Mouse (Mus musculus): ENCODE data around the gene Anxa6. TPM values are rescaled to one million over a fixed set of nuclear protein-coding genes. Genes with fewer than 3 reads are reported as not detected.
"Not testable (repeated sequence)": the region's sequence is repeated elsewhere in the genome, so short reads cannot be mapped to it uniquely, and the experiment has no call there.

The Anxa6 gene
- total and polyA plus RNA-seq, 3 experiments: 115 to 168 (median 162) TPM

GRCm38 (mm10) chr11:54955735-54956480 lies 77.3 kb downstream of the Anxa6 start (continued):
- peak; percentile 39; the same call in 1 of the 2 replicates for TF ChIP-seq MXI1 (IDR thresholded peaks at IDR 0.05; ENCODE audit: low read depth, low read length)
- peak; percentile 95 for TF ChIP-seq ELF1 (IDR thresholded peaks at IDR 0.05; ENCODE audit: low read depth, low read length)
- 0 out of 2 replicates have a peak, but pooled peaks have one; percentile 34 for TF ChIP-seq CHD2 (IDR thresholded peaks at IDR 0.05; ENCODE audit: low read length)
- TF ChIP-seq MAZ (IDR thresholded peaks at IDR 0.05; ENCODE audit: low read depth, low read length): peak; percentile 15; the same call in 1 of the 2 replicates
- TF ChIP-seq RAD21 (IDR thresholded peaks at IDR 0.05; ENCODE audit: low read depth, low read length): no peak; the same call in 1 of the 2 replicates
- 0 out of 4 replicates have a peak, but pooled peaks of 1 of the 2 experiments have one; percentile 7 for TF ChIP-seq CTCF (conservative IDR thresholded peaks at IDR 0.05 in 1 of 2, IDR thresholded peaks at IDR 0.05 in 1 of 2; ENCODE audit: low read depth in 2 of 2, low read length in 2 of 2)
- peak; percentile 24; the same call in 1 of the 2 replicates for TF ChIP-seq MYC (IDR thresholded peaks at IDR 0.05; ENCODE audit: low read depth, low read length)
- TF ChIP-seq USF2 (conservative IDR thresholded peaks at IDR 0.05; ENCODE audit: low read depth, low read length): no peak
- TF ChIP-seq ETS1 (conservative IDR thresholded peaks at IDR 0.05; ENCODE audit: low read depth, low read length): no peak
- TF ChIP-seq MAX (IDR thresholded peaks at IDR 0.05; ENCODE audit: low read length): no peak; the same call in 1 of the 2 replicates
- no peak for TF ChIP-seq ZKSCAN1 (IDR thresholded peaks at IDR 0.05; ENCODE audit: borderline replicate concordance, low read depth, low read length)
- 0 out of 2 replicates have a peak, but pooled peaks have one; percentile 11 for TF ChIP-seq CHD1 (IDR thresholded peaks at IDR 0.05; ENCODE audit: low read depth, low read length)
- TF ChIP-seq ZC3H11A (IDR thresholded peaks at IDR 0.05; ENCODE audit: low read depth, low read length): no peak
- no peak for TF ChIP-seq RCOR1 (conservative IDR thresholded peaks at IDR 0.05; ENCODE audit: low read depth, low read length)

GRCm38 (mm10) chr11:54955400-54955734 lies 77.9 kb downstream of the Anxa6 start:
- H3K27me3 ChIP-seq (replicated peaks); H3K9me3 ChIP-seq (replicated peaks; ENCODE audit: low read length); dilution Hi-C loops (cut with MboI; ENCODE audit: extremely low pct_ligation_motif_present, extremely low pct_unique_long_range_greater_than_20kb, low sequenced_read_pairs); DNase-seq (ENCODE audit: extremely low read depth); in situ Hi-C loops (cut with MboI; ENCODE audit: low pct_ligation_motif_present, low pct_unique_long_range_greater_than_20kb, low sequenced_read_pairs): not testable (repeated sequence)
- Histone ChIP-seq H3K27ac (ENCODE audit: insufficient read depth, low read depth) (peak overlapping the region; percentile 70), H3K79me2 (replicated peaks; ENCODE audit: control insufficient read depth, extremely low read depth, insufficient read depth, poor library complexity, severe bottlenecking) (peaks cover 84% of the 10 kb centered on the region), H3K4me1 (ENCODE audit: control insufficient read depth in 1 of 2, insufficient read depth in 2 of 2) (peaks cover 42 to 89% of the 10 kb centered on the region in 2 experiments), H3K9ac (ENCODE audit: insufficient read depth, low read depth) (peak overlapping the region; percentile 58; the same call in 1 of the 2 replicates), H3K4me2 (ENCODE audit: insufficient read depth, low read depth, poor library complexity, severe bottlenecking) (peak overlapping the region; percentile 32; the same call in 1 of the 2 replicates), H3K4me3 (replicated peaks in 1 of 3; ENCODE audit: low read depth in 2 of 3, low read length in 2 of 3, poor library complexity in 1 of 3) (peak overlapping the region; percentile 62 to 86 (median 63)), H3K36me3 (replicated peaks in 1 of 2; ENCODE audit: control insufficient read depth in 1 of 2, insufficient read depth in 1 of 2, low read length in 1 of 2) (peaks cover 18 to 45% of the 10 kb centered on the region in 2 experiments)
- TF ChIP-seq SIN3A (IDR thresholded peaks at IDR 0.05; ENCODE audit: low read length) (peak; percentile 52; the same call in 1 of the 2 replicates), ZNF384 (IDR thresholded peaks at IDR 0.05; ENCODE audit: low read depth, low read length) (peak; percentile 76)

- Histone ChIP-seq H3K27ac (ENCODE audit: insufficient read depth, low read depth) (no peak overlapping the region), H3K27me3 (replicated peaks) (no peaks in the 10 kb centered on the region), H3K4me2 (ENCODE audit: insufficient read depth, low read depth, poor library complexity, severe bottlenecking) (peak overlapping the region; percentile 93), H3K9ac (ENCODE audit: insufficient read depth, low read depth) (peak overlapping the region; percentile 58), H3K9me3 (replicated peaks; ENCODE audit: low read length) (no peaks in the 10 kb centered on the region), H3K4me3 (replicated peaks in 1 of 3; ENCODE audit: low read depth in 2 of 3, low read length in 2 of 3, poor library complexity in 1 of 3) (peak overlapping the region; percentile 56 to 86 (median 62)), H3K4me1 (ENCODE audit: control insufficient read depth in 1 of 2, insufficient read depth in 2 of 2) (peaks cover 43 to 89% of the 10 kb centered on the region in 2 experiments), H3K79me2 (replicated peaks; ENCODE audit: control insufficient read depth, extremely low read depth, insufficient read depth, poor library complexity, severe bottlenecking) (peaks cover 84% of the 10 kb centered on the region), H3K36me3 (replicated peaks in 1 of 2; ENCODE audit: control insufficient read depth in 1 of 2, insufficient read depth in 1 of 2, low read length in 1 of 2) (peaks cover 18 to 48% of the 10 kb centered on the region in 2 experiments)
- in situ Hi-C loops (cut with MboI; ENCODE audit: low pct_ligation_motif_present, low pct_unique_long_range_greater_than_20kb, low sequenced_read_pairs): no loop called here
- dilution Hi-C loops (cut with MboI; ENCODE audit: extremely low pct_ligation_motif_present, extremely low pct_unique_long_range_greater_than_20kb, low sequenced_read_pairs): no loop called here
- DNase-seq (ENCODE audit: extremely low read depth): no peak
- TF ChIP-seq TBP (conservative IDR thresholded peaks at IDR 0.05; ENCODE audit: low read depth, low read length): no peak
- no peak for TF ChIP-seq ZNF384 (IDR thresholded peaks at IDR 0.05; ENCODE audit: low read depth, low read length)
- TF ChIP-seq MYC (IDR thresholded peaks at IDR 0.05; ENCODE audit: low read depth, low read length): peak; percentile 79
- no peak for TF ChIP-seq RAD21 (IDR thresholded peaks at IDR 0.05; ENCODE audit: low read depth, low read length)
- TF ChIP-seq ETS1 (conservative IDR thresholded peaks at IDR 0.05; ENCODE audit: low read depth, low read length): no peak
- no peak for TF ChIP-seq POLR2AphosphoS2 (IDR thresholded peaks at IDR 0.05; ENCODE audit: low read depth, low read length)
- TF ChIP-seq SIN3A (IDR thresholded peaks at IDR 0.05; ENCODE audit: low read length): peak; percentile 31; the same call in 1 of the 2 replicates
- TF ChIP-seq RCOR1 (conservative IDR thresholded peaks at IDR 0.05; ENCODE audit: low read depth, low read length): no peak
- no peak for TF ChIP-seq CHD1 (IDR thresholded peaks at IDR 0.05; ENCODE audit: low read depth, low read length)
- TF ChIP-seq ZKSCAN1 (IDR thresholded peaks at IDR 0.05; ENCODE audit: borderline replicate concordance, low read depth, low read length): no peak
- TF ChIP-seq MAFK (IDR thresholded peaks at IDR 0.05; ENCODE audit: insufficient replicate concordance, low read length): no peak
- no peak for TF ChIP-seq CHD2 (IDR thresholded peaks at IDR 0.05; ENCODE audit: low read length)
- TF ChIP-seq CTCF (conservative IDR thresholded peaks at IDR 0.05 in 1 of 2, IDR thresholded peaks at IDR 0.05 in 1 of 2; ENCODE audit: low read depth in 2 of 2, low read length in 2 of 2): no peak
- no peak for TF ChIP-seq PAX5 (IDR thresholded peaks at IDR 0.05; ENCODE audit: low read length)
- TF ChIP-seq BHLHE40 (IDR thresholded peaks at IDR 0.05; ENCODE audit: low read depth, low read length): peak; percentile 54
- TF ChIP-seq IRF4 (IDR thresholded peaks at IDR 0.05; ENCODE audit: low read depth, low read length): no peak
- TF ChIP-seq MAX (IDR thresholded peaks at IDR 0.05; ENCODE audit: low read length): peak; percentile 84
- no peak for TF ChIP-seq NELFE (IDR thresholded peaks at IDR 0.05; ENCODE audit: low read depth, low read length)
- no peak for TF ChIP-seq SMC3 (IDR thresholded peaks at IDR 0.05; ENCODE audit: low read depth, low read length)
- no peak for TF ChIP-seq JUN (IDR thresholded peaks at IDR 0.05; ENCODE audit: insufficient read depth, low read depth, low read length)
- no peak for TF ChIP-seq EP300 (IDR thresholded peaks at IDR 0.05; ENCODE audit: low read length)
- no peak for TF ChIP-seq POLR2A (IDR thresholded peaks at IDR 0.05; ENCODE audit: low read depth, low read length)
Measured at GRCm38 (mm10) chr11:54954716-54955115, 78.5 kb downstream of the Anxa6 start.

Measured in CH12.LX (cell line).